Mouse (Mus musculus) liver, embryonic 15.5 days (tissue): ENCODE measurements at regions not wholly inside any gene's neighbourhood (a gene's known extent, or its start where the extent isn't known, plus 50 kb on each side); places are given as distances from the start of the nearest gene placed in this dataset.

Source experiments
- ATAC-seq: fragments of 200-750 bp; cut with Nextera tagmentation; 2 replicates; pipeline ENCODE4 v1.8.0; 2017; ENCODE audit warnings: moderate number of reproducible peaks, mild to moderate bottlenecking, moderate library complexity; ENCODE audit not compliant: insufficient read depth
- H3K27ac ChIP-seq: fragments of 300-500 bp; sonication (generic); replicated peaks from 2 replicates; pipeline ENCODE4 v1.5.1; 2015; ENCODE audit warnings: mild to moderate bottlenecking, inconsistent platforms
- H3K27me3 ChIP-seq: fragments of 300-500 bp; sonication (generic); 2 replicates; pipeline ENCODE4 v1.6.1; 2015; ENCODE audit warnings: mild to moderate bottlenecking, inconsistent platforms
- H3K36me3 ChIP-seq: fragments of 300-500 bp; sonication (generic); replicated peaks from 2 replicates; pipeline ENCODE4 v1.6.1; 2015; ENCODE audit warnings: moderate library complexity, mild to moderate bottlenecking, inconsistent platforms
- H3K4me1 ChIP-seq: fragments of 300-500 bp; sonication (generic); replicated peaks from 2 replicates; pipeline ENCODE4 v1.6.1; 2015; ENCODE audit warnings: inconsistent platforms
- H3K4me2 ChIP-seq: fragments of 300-500 bp; sonication (generic); 2 replicates; pipeline ENCODE4 v1.6.1; 2015; ENCODE audit warnings: moderate library complexity, mild to moderate bottlenecking, inconsistent platforms
- H3K4me3 ChIP-seq: fragments of 300-500 bp; sonication (generic); replicated peaks from 2 replicates; pipeline ENCODE4 v1.5.1; 2015; ENCODE audit warnings: mild to moderate bottlenecking, inconsistent platforms
- H3K9ac ChIP-seq: fragments of 300-500 bp; sonication (generic); 2 replicates; pipeline ENCODE4 v1.6.1; 2015; ENCODE audit warnings: moderate library complexity, mild to moderate bottlenecking, inconsistent platforms
- H3K9me3 ChIP-seq: fragments of 300-500 bp; sonication (generic); replicated peaks from 2 replicates; pipeline ENCODE4 v1.6.1; 2016; ENCODE audit warnings: inconsistent platforms
- WGBS: fragments of 180-500 bp; shearing (Covaris S2); methylation state at CpG from one replicate; pipeline ENCODE4 v1.1.7; 2015; ENCODE audit warnings: mixed read lengths; ENCODE audit not compliant: insufficient replicate concordance; 5-methylcytosine and 5-hydroxymethylcytosine counted together

GRCm38 (mm10) chr15:16556338-16556737, 172.2 kb upstream of the Cdh9 start:
- Histone ChIP-seq H3K4me1 (no peaks in the 10 kb centered on the region), H3K27me3 (no peaks in the 10 kb centered on the region), H3K27ac (no peak overlapping the region), H3K9ac (no peak overlapping the region), H3K4me3 (no peak overlapping the region), H3K36me3 (no peaks in the 10 kb centered on the region), H3K4me2 (no peak overlapping the region), H3K9me3 (no peaks in the 10 kb centered on the region)
- ATAC-seq = no peak
- WGBS = 73% methylated on average over 9 of the region's 9 CpGs

GRCm38 (mm10) chr15:16566155-16566732, 162.3 kb upstream of the Cdh9 start:
- Histone ChIP-seq H3K9me3 (no peaks in the 10 kb centered on the region), H3K27me3 (no peaks in the 10 kb centered on the region), H3K4me3 (no peak overlapping the region), H3K36me3 (no peaks in the 10 kb centered on the region), H3K9ac (no peak overlapping the region), H3K4me2 (no peak overlapping the region), H3K27ac (no peak overlapping the region), H3K4me1 (no peaks in the 10 kb centered on the region)
- peak; percentile 88 for ATAC-seq
- 41% methylated on average over 4 of the region's 4 CpGs for WGBS

GRCm38 (mm10) chr15:16566799-16567198, 161.8 kb upstream of the Cdh9 start:
- Histone ChIP-seq H3K9me3 (no peaks in the 10 kb centered on the region), H3K4me1 (no peaks in the 10 kb centered on the region), H3K36me3 (no peaks in the 10 kb centered on the region), H3K27ac (no peak overlapping the region), H3K27me3 (no peaks in the 10 kb centered on the region), H3K9ac (no peak overlapping the region), H3K4me2 (no peak overlapping the region), H3K4me3 (no peak overlapping the region)
- no peak for ATAC-seq

GRCm38 (mm10) chr15:16616812-16617211, 111.7 kb upstream of the Cdh9 start:
- no peak overlapping the region for H3K4me2 ChIP-seq
- 56% methylated on average over 5 of the region's 5 CpGs for WGBS
- no peaks in the 10 kb centered on the region for H3K9me3 ChIP-seq
- ATAC-seq = no peak
- H3K9ac ChIP-seq = no peak overlapping the region
- H3K27me3 ChIP-seq = no peaks in the 10 kb centered on the region
- H3K4me3 ChIP-seq = no peak overlapping the region
- H3K36me3 ChIP-seq = no peaks in the 10 kb centered on the region
- no peaks in the 10 kb centered on the region for H3K4me1 ChIP-seq
- H3K27ac ChIP-seq = no peak overlapping the region

GRCm38 (mm10) chr15:16629341-16630121, 99.0 kb upstream of the Cdh9 start:
- Histone ChIP-seq H3K27ac (no peak overlapping the region), H3K27me3 (no peaks in the 10 kb centered on the region), H3K9ac (no peak overlapping the region), H3K4me3 (no peak overlapping the region), H3K36me3 (no peaks in the 10 kb centered on the region), H3K4me2 (no peak overlapping the region), H3K9me3 (no peaks in the 10 kb centered on the region), H3K4me1 (no peaks in the 10 kb centered on the region)
- no peak for ATAC-seq
- 74% methylated on average over 8 of the region's 8 CpGs for WGBS

- H3K27ac ChIP-seq = no peak overlapping the region
- H3K4me2 ChIP-seq = no peak overlapping the region
- H3K4me1 ChIP-seq = no peaks in the 10 kb centered on the region
- WGBS = 36% methylated on average over 3 of the region's 3 CpGs
- no peak for ATAC-seq
- H3K9me3 ChIP-seq = no peaks in the 10 kb centered on the region
- H3K9ac ChIP-seq = no peak overlapping the region
- H3K27me3 ChIP-seq = no peaks in the 10 kb centered on the region
- no peak overlapping the region for H3K4me3 ChIP-seq
- H3K36me3 ChIP-seq = no peaks in the 10 kb centered on the region
Observed at GRCm38 (mm10) chr15:16639631-16640030, 88.9 kb upstream of the Cdh9 start.

GRCm38 (mm10) chr15:16652934-16653669, 75.5 kb upstream of the Cdh9 start:
- H3K4me3 ChIP-seq = no peak overlapping the region
- no peak overlapping the region for H3K9ac ChIP-seq
- H3K27me3 ChIP-seq = no peaks in the 10 kb centered on the region
- H3K9me3 ChIP-seq = no peaks in the 10 kb centered on the region
- H3K36me3 ChIP-seq = no peaks in the 10 kb centered on the region
- no peaks in the 10 kb centered on the region for H3K4me1 ChIP-seq
- ATAC-seq = no peak
- H3K4me2 ChIP-seq = no peak overlapping the region
- H3K27ac ChIP-seq = no peak overlapping the region
- WGBS = 57% methylated on average over 3 of the region's 3 CpGs

- 60% methylated on average over 4 of the region's 4 CpGs for WGBS
- no peaks in the 10 kb centered on the region for H3K36me3 ChIP-seq
- H3K9me3 ChIP-seq = no peaks in the 10 kb centered on the region
- H3K4me3 ChIP-seq = no peak overlapping the region
- H3K9ac ChIP-seq = no peak overlapping the region
- no peak overlapping the region for H3K4me2 ChIP-seq
- ATAC-seq = no peak
- H3K27me3 ChIP-seq = no peaks in the 10 kb centered on the region
- no peak overlapping the region for H3K27ac ChIP-seq
- H3K4me1 ChIP-seq = no peaks in the 10 kb centered on the region
Observed at GRCm38 (mm10) chr15:16653690-16654089, 74.9 kb upstream of the Cdh9 start.

GRCm38 (mm10) chr15:16661226-16661625, 67.3 kb upstream of the Cdh9 start:
- WGBS = 46% methylated on average over 3 of the region's 3 CpGs
- no peaks in the 10 kb centered on the region for H3K9me3 ChIP-seq
- H3K9ac ChIP-seq = no peak overlapping the region
- H3K4me1 ChIP-seq = no peaks in the 10 kb centered on the region
- ATAC-seq = no peak
- no peak overlapping the region for H3K4me3 ChIP-seq
- H3K36me3 ChIP-seq = no peaks in the 10 kb centered on the region
- no peaks in the 10 kb centered on the region for H3K27me3 ChIP-seq
- H3K4me2 ChIP-seq = no peak overlapping the region
- no peak overlapping the region for H3K27ac ChIP-seq
